Mouse (Mus musculus) embryonic fibroblast, embryonic 13.5 days (primary cell): ENCODE data around the gene Six6.

ENCODE experiments used
- CTCF ChIP-seq: IDR thresholded peaks from 2 replicates; pipeline ENCODE4 v1.5.1; 2011; ENCODE audit warnings: mild to moderate bottlenecking, control low read depth, low read length, moderate library complexity, borderline replicate concordance; ENCODE audit not compliant: insufficient read depth
- POLR2A ChIP-seq: IDR thresholded peaks from 2 replicates; pipeline ENCODE4 v1.6.1; 2011; ENCODE audit warnings: low read depth, mild to moderate bottlenecking, control low read depth, low read length, moderate library complexity

DNA sequence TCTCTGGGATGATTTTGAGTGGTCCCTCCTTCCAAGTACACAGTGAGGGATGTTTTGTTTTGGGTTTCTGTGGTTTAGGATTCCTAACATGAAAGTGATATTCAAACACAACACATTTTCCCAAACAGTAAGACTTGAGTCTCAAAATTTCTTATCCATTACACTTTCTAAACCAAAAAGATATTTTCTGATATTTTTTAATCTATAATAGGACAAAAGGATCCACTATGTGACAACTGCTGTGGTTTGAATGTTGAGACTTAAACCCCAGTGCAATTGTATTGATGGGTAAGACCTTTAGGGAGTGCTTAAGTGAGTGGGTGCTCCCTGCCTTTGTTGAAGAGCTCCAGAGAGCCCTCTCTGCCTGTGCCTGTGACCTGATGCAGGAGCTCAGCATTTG, 7.1 kb downstream of the Six6 start:
- no peak for TF ChIP-seq POLR2A
- no peak for TF ChIP-seq CTCF
